Mouse (Mus musculus): ENCODE measurements around the gene Aar2.
"Not testable (repeated sequence)": the region's sequence is repeated elsewhere in the genome, so short reads cannot be mapped to it uniquely, and the experiment has no call there.

The Aar2 gene

DNA sequence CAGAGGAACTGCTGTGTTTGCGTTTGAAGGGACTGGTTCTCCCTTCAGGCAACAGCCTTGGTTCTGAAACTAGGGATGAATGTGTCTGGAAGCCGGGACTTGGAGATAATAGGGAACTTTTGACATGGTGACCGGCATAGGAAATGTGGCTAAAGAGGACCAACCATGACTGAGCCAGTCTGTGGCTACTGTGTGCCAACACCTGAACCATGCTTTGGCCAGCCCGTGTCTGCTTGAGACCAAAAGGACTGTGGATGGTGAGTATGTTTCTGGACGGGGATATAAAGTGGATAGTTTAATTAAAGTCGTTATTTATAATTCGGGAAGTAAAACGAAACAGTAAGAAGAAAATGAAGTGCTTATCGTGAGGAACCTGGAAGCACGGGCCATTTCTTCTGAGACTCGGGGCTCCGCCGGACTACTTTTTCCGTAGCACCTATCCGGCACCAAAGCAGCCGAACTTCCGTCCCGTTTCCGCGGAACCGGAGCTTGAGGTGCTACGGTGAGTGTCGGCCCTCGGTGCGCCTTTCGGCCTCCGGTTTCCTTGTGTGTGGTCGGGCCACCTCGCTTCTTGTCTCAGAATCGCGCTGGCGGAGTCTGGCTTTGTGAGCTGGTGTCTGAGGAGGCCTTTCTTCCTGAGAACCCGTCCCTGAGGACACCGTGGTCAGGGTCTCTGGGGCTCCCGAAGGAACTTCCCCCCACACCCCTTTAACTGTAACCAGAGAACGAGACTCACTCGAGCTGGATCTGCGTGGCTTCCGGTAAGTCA, at the start of gene Aar2:
TSS of gene Aar2 (plus strand) at position 462 of the 769 bp plus-strand sequence.
- peak; percentile 63 for DNase-seq (ENCODE audit: low read depth, low spot score)

DNA sequence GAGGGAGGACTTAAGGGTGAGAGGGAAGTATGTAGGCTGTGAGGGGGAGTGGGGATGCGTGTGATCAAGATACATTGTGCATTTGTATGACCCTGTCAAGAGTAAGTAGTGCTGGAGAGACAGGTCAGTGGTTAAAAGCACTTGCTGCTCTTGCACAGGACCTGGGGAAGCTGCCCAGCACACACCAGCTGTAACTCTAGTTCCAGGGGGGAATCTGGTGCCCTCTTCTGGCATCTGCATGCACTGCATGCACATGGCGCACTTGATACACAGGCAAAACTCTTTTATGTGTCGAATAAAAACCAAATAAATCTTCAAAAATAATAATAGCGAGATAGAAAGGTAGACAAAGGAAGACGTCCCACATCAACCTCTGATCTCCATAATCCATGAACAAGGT, 49.5 kb upstream of the Aar2 start:
- no peak for DNase-seq (ENCODE audit: low read depth, low spot score)

DNA sequence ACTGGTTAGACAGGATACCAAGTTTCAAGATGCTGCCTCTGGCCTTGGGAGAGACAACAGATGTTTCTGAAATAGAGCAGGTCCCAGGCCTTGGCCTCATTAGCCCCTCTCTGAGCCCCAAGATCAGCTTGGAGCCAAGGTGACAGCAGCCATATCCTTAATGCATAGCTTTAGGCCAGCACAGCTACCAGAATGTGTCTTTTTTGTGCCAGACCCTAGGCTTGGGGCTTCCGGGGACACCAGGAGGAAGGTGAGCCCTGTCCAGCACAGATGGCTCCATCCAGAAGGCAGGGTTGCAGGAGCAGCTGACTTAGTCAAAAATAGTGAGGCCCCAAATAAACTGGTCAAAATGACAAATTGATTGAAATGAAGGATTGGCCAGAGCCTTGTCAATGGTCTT, 46.4 kb upstream of the Aar2 start:
- no peak for DNase-seq (ENCODE audit: low read depth, low spot score)

DNA sequence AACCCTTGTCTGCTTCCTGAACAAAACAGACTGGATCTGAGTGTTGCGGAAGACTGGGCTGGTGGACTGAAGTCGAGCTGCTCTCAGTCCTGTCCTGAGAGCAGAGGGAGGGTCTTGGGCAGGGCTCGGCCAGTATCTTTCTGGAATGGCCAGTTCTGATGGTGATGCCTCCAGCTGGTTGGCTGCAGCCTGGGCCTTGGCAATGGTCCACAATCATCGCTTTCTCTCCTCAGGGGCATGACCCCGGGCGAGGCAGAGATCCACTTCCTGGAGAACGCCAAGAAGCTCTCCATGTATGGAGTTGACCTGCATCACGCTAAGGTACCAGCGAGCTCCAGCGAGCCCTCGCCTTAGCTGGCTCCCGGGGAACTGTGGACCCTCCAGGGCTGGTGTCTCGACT, 41.9 kb upstream of the Aar2 start:
- no peak for DNase-seq (ENCODE audit: low read depth, low spot score)

DNA sequence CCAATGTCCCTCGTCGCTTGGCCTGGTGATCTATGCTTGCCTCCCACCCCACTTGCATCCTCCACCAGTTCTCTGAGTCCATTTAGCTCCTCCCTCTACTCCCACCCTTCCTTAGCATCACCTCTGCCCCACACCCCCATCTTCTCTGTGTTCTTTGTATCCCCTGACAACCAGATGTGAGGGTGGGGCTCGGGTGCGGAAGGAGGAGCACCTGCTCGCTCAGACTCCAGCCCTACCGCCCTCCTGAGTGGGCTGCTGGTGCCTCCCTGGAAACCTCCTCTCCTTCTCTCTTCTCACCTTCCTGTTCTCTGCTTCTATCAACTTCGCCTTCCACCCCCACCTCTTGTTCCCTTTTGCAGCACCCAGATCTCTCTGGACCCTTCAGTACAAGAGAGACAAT, 35.4 kb upstream of the Aar2 start:
- no peak for DNase-seq (ENCODE audit: low read depth, low spot score)

DNA sequence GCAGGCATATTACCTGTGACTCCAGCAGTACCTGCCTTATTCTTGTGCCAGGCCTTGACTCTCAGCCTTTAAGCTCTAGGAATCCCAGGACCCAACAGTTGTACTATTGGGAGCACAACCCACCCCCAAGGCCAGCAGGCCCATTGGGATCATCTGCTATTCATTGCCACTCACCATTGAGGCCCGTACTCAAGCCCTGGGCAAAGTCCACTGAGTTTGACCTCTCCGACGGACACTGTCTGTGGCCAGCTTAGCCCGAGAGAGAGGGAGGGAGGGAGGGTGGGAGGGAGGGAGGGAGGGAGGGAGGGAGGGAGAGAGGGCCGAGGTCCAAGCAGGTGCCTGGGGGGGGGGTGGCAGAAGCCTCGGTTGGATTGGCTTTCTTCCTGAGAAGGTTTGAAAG, 34.8 kb upstream of the Aar2 start:
- no peak for DNase-seq (ENCODE audit: low read depth, low spot score)

DNA sequence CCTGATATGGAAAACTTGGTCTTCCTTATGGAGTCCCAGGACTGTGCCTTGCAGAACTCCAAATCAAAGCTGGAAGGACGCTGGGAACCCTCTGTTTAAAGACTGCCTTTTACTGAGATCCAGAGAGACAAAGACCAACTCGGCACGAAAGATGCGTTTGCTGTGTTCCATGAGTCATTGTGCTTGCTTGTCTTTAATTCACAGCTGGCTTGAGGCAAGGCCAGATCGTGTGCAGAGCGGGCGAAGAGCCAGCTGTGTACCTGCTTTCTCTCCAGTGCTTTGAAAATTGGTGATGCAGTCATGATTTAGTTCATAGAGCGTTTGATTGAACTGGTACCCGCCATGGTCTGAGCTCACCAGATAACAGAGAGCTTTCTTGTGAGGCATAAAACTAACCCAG, 32.3 kb upstream of the Aar2 start:
- DNase-seq (ENCODE audit: low read depth, low spot score): no peak

DNA sequence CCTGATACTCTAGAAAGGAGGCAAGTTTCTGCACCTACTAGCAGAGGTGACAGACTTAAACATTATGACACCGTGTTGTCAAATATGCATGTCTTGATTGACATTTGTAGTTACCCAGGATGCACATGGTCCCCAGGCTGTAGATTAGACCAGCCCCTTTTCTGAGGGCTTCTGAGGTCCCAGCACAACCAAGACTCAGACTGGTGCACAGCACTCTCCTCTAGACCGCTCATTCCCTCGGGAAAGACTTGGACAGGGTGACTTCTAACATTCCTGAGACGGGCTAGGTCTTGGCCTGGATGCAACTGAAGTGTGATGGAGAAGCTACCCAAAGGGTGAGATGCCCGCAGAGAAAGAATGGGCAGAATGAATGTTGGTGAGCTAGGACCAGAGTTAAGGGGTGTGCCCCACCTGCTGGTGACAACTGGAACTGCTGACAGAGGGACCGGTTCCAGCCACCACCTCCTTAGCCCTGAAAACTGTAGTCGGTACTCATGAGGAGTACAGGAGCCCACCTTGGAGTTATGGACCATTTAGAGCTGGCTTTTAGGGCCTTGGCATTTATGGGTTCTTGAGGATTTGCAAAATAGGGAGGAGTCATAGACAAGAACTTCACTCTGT, 31.7 kb upstream of the Aar2 start:
- peak; percentile 18 for DNase-seq (ENCODE audit: low read depth, low spot score)

DNA sequence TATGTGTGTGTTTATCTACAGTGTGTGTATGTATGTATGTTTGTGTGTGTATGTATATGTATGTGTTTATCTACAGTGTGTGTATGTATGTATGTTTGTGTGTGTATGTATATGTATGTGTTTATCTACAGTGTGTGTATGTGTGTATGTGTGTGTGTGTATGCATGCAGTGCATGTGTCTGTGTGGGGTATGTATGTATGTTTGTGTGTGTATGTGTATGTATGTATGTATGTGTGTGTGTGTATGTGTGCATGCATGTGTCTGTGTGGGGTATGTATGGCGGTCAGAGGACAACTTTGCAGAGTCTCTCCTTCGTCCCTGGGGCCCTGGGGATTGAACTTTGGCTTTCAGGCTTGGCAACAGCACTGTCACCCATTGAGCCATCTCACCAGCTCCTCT, 30.7 kb upstream of the Aar2 start:
- not testable (repeated sequence) for DNase-seq (ENCODE audit: low read depth, low spot score)

DNA sequence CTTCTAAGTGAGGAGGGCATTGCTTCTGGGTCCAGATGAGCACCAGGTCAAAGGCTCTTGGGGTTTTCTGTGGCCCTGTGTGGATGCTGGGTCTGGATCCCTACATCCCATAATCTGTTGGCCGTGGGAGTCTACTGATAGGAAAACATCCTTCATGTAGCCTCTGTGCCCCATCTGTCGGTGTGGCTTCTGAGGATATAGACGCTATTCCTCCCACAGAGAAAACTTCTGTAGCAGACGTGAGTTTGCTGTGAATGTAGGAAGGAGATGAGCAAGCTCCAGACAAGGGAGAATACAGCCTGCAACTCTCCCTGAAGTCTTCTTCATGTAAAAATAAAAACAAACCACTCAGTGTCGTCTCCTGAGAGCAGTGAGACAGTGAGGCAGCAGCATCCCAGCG, 29.1 kb upstream of the Aar2 start:
- no peak for DNase-seq (ENCODE audit: low read depth, low spot score)

DNA sequence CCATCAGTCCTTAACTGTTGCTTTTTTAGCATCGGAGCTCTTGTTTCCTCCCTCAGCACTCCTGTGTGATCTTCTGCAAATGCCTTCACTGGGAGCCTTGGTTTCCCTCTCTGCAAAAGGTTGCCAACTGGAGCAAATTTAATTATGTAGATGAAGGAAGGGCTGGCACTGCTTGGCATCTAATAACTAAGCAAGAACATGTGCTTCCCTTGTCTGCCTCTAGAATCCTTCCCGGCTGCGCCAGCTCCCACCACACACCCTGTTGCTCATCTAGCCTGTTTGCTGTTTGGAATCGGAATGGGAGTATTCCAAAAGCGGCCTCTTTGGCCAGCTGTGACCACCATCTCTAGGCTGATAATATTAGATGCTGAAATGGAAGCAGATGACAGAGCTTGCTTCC, 27.8 kb upstream of the Aar2 start:
- DNase-seq (ENCODE audit: low read depth, low spot score): no peak

DNA sequence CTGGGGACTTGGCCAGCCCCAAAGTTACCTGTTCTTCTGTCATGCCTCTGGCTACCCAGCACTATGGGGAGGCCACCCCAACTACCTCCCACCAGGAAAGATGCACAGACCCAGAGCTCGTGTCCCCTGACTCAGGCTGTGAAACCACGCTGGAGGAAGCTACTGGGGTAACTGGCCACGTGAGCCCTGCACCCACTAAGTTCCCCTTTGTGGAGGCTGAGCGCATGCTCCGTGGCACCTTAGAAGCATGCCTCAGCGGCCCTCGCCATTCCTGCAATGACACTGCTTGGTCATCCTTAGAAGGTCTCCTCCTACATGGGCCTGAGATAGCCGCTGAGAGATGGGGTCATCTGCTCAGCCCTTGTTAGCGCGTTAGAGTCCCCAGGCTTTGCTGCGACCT, 24.4 kb upstream of the Aar2 start:
- DNase-seq (ENCODE audit: low read depth, low spot score): no peak

DNA sequence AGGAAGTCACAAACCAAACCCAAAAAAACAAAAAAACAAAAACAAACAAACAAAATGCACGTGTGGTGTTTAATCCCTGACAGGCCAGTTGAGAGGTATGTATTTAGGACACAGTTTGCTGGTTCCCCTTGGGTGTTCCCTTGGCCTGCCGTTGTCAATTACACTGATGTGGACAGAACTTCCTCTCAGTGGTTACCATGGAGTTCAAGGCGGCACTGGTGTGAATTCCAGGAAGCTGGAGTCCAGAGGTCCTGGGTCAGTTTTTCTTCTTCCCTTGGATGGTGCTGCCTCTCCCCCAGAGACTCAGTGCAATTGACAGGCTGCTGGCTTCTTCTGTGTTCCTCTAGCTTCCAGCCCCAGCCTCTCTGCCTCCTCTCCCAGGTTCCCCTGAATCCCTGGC, 23.3 kb upstream of the Aar2 start:
- no peak for DNase-seq (ENCODE audit: low read depth, low spot score)

DNA sequence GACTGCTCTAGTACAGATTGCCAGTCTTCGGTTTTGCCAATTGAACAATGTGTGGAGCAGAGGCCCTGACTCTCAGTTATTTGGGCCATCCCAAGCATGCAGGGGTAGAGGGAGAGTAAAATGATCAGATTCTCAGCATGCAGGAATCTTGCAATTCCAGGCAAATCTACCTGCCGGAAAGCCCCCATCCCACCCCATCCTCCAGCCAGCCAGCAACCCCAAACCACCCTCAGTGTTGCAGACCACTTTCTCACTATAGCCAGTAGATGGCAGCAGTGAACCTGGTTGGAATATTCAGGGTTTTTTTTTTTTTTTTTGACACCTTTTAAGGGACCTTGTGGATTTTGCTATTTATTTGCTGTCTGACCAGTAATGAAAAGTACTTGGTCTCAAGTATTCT, 17.7 kb upstream of the Aar2 start:
- peak; percentile 22 for DNase-seq (ENCODE audit: low read depth, low spot score)

DNA sequence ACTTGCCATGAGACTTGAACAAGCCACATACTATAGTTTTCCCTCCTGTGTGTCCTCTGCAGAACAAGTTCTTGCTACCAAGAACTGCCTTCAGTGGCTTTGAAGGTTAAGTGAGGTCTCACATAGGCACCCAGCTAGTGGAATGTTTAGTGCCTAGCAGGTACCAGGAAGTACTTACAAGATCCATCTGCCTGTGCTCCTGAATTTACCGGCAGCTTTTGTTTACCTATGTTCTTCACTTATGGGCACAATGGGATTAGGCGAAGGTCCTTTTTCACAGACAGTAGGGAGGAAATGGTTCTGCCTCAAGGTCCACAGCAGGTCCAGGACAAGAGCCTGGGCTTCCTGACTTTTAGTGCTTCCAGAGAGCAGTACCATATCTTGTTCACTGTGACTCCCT, 14.2 kb upstream of the Aar2 start:
- DNase-seq (ENCODE audit: low read depth, low spot score): no peak

DNA sequence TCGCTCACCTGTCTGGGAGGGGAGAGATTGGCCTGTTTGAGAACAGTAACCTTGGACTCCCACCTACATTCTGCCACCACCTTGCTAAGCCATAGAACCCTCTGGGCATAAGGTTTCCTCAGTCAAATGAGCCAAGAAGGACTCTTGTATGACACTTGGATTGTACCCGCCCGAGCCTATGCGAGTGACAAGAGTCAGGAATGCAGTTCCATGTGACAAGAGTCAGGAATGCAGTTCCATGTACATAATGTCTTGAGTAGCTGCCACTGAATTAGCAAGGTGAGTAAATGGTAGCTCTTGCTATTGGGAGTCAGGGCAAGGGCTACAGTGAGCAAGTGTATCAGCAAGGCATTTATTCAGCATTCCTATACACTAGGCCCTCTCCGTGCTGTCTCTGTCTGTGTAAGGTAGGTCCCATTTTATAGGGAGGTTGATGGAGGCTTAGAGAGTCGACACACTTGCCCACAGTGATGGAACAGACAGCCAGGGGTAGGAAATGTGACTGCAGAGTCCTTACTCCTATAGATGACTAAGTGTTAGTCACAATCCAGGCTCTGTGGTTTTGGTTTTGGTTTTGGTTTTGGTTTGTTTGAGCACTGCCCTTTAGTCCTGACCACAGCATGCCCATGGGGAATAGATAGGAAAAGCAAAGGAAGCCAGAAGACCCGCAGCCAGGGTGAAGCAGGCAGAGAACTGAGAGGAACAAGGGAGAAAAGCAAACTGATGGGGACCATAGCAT, 8.4 kb upstream of the Aar2 start:
- no peak for DNase-seq (ENCODE audit: low read depth, low spot score)

DNA sequence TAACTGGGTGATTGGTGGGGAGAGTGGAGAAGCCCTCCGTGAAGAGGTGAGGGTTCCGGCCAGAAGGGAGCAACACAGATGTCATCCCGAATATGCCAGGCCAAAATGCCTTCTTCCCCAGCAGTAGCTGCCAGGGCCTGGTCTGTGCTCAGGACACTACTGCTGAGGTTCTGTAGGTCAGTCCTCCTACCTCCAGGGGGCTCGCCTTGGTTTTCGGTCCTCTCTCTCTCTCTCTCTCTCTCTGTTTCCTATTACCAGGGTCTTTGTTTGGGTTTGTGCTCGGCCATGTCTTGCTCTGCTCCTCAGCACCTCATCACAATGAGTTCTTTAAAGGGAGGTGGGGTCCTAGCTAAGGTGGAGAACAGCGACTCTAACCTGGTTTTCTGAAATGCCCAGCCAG, 6.4 kb upstream of the Aar2 start:
- DNase-seq (ENCODE audit: low read depth, low spot score): no peak

DNA sequence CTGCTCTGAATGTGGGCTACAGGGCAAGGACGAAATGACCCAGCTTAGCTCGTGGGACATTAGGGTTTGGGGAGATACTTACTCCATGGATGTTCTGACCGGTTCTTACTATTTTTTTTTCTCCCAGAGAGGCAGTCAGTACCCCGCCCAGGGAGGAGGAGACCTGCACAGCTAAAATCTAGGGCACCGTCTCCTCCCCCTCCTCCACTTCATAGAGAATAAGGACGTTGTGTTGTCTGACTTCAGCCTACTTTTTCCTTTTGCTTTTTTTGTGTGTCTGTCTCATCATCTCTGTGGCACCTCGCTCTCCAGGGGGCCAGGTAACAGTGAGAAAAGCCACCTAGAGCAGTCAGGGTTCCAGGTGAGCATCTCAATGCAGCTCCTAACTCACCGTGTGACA, 5.0 kb upstream of the Aar2 start:
- DNase-seq (ENCODE audit: low read depth, low spot score): no peak

DNA sequence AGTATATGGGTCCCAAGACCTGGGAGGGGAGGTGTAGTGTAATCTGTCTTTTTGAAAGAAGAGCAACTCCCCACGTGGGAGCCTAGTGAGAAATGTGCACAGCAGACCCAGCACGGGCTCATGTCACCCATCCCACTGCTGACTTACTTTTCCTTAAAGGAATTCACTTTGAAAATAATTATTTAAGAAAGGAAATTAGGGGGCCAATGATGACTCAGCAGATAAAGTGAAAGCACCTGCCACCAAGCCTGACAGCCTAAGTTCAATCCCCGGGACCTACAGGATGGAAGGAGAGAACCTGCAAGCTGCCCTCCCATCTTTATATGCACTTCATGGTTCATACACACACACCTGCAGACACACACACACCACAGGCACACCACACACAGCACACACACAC, 3.6 kb upstream of the Aar2 start:
- DNase-seq (ENCODE audit: low read depth, low spot score): no peak

DNA sequence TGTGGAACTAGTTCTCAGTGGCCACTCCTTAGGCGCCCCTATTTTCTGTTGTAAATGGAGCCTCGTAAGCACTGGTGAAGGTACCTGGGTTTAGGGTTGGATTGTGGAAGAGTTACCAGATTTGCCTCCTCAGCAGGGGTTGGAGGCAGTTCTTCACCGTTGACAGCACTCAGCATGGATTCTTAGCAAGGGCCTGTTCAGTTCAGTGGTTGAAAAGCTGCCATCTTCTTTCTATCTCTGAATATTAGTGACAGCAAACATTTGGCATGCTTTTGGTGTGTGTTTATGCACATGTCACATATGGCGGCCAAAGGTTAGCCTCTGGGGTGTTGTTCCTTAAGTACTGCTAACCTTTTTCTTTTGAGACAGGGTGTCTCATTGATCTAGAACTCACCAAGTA, 5.0 kb downstream of the Aar2 start:
- DNase-seq (ENCODE audit: low read depth, low spot score): no peak

DNA sequence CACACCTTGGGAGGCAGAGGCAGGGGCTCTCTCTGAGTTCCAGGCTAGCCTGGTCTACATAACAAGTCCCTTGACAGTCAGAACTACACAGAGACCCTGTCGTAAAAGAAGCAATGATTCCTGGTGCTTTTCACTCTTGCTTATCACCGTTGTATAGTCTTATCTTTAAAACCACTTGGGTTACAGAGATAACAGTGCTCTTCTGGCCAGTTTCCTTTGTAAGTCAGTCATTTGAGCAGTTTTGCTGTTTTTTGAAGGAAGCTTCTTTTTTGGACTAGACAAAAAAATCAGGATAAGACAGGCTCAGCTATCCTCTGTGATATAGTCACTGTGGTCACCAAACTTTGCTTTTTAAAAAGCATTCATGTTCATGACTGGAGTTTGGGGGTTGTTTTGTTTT, 14.4 kb downstream of the Aar2 start:
- DNase-seq (ENCODE audit: low read depth, low spot score): no peak

DNA sequence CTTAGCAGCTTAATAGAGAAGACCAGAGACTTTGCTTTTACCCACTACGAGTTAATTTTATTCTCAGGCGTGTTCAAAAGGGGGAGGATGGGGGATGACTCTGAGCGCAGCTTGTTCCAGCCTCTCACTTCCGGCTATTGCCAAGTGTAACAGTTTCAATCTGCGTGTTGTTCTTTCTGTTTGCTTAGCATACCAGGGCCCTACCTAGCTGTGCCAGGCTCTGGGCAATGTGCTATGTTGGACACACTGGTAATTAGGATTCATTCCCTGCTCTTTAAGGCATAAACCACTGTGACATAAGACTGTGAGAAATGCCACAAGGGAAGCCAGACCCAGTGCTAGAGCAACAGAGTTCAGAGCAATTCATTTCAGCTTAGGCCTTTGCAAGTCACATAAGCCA, 16.2 kb downstream of the Aar2 start:
- DNase-seq (ENCODE audit: low read depth, low spot score): no peak

DNA sequence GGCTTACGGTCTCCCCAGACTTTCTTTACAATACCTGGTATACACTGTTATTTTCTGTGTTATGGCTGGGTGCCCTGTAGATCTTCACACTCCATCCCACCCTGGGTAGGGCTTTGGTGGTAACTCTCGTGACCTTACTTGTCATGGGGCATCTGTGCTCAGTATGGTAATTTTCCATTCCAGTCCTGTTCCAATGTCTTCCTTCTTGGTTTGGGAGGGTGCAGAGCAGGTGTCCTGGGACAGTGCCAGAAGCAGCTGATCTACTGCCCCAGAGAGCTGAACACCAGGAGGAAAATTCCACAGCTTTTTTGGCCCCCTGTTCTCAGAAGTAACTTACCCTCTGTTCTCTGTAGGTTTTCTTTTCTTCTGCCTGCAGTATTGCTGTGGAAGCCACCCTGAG, 19.1 kb downstream of the Aar2 start:
- DNase-seq (ENCODE audit: low read depth, low spot score): no peak

All from brain, embryonic 18.5 days (tissue).